Mouse (Mus musculus): Measurements from ENCODE around the gene Olfr1185-ps1.
"Not testable (repeated sequence)": the region's sequence is repeated elsewhere in the genome, so short reads cannot be mapped to it uniquely, and the experiment has no call there.

Gene Olfr1185-ps1

GRCm38 (mm10) chr2:88493020-88493419 is at the start of gene Olfr1185-ps1:
Gene Olfr1185-ps1 (plus strand): TSS chr2:88493320.
- DNase-seq (ENCODE audit: low spot score in 2 of 2), result no peak

DNA sequence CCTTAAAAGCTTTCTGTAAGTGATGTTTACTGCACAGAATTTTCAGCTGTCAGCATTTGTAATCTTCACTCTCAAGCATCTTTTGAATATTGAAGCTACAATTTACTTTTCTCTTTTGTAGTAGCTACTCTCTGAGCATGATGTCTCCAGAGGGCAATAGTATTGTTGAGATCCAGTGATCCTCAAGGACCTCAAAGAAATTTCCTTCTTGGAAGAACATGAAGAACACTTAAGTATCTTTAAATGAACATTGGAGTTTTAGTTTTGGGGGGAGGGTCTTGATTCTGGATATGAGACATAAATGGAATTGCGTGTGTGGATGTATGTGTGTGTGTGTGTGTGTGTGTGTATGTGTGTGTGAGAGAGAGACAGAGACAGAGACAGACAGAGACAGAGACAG is 44.1 kb upstream of the Olfr1185-ps1 start, which contains the start of gene Gm13757:
Gene Gm13757 (minus strand): TSS at position 101 of the 400 bp plus-strand sequence.
- no peak for DNase-seq (ENCODE audit: low spot score in 2 of 2)

DNA sequence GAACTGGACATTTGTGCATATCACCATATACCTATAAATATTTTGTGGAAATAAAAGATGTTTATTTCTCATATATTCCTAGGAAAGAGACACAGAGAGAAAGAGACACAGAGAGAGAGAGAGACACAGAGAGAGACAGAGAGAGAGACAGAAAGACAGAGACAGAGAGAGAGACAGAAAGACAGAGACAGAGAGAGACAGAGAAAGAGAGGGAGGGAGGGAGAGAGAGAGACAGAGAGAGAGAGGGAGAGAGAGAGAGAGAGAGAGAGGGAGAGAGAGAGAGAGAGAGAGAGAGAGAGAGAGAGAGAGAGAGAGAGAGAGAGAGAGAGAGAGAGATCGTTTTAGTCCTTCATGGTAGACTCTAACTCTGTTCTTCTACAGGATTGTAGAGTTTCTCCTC is 38.6 kb upstream of the Olfr1185-ps1 start, which contains the start of gene Olfr1183:
Gene Olfr1183 (plus strand): TSS at position 301 of the 400 bp plus-strand sequence.
- DNase-seq (ENCODE audit: low spot score in 2 of 2), result not testable (repeated sequence)

DNA sequence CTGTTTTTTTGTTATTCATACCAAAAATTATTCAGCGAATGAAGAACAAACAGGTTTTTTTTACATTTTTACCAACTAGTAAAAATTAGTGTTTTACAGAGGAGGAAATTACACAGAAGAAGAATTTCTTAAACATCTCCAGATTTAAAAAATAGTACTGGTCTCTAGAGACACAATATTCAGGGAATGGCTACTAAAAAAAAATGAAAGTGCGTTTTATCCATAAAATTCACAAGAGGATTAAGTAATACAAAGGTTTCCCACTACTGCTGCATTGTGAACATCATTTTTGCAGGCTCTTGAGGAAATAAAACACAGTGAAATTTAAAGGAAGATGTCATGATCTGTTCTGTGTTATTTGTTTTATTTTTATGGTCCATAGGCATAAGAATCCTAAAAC is 9.8 kb upstream of the Olfr1185-ps1 start, which contains the start of gene Olfr1184:
Gene Olfr1184 (plus strand): TSS at position 301 of the 400 bp plus-strand sequence.
- DNase-seq (ENCODE audit: low spot score in 2 of 2), result no peak

DNA sequence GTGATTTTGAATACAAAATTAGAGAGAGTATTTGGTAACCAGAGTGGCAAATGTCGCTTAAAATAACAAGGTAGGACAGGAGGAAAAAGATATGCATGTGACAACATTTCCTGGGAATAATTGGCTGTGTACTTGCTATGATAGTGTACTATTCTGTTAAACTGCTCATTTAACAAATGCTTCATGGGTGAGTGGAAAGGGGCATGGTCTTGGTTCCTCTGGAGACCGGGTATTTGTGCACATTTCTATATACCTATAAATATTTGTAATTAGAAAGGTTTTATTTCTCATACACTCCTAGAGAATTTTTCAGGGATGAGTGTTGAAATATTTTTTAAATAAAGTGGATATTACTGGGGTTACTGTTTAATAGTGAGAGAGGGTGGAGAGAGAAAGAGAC is 25.1 kb downstream of the Olfr1185-ps1 start, which contains the start of gene Olfr1186:
Gene Olfr1186 (plus strand): TSS at position 301 of the 400 bp plus-strand sequence.
- no peak for DNase-seq (ENCODE audit: low spot score in 2 of 2)

- no peak for DNase-seq (ENCODE audit: low spot score in 2 of 2)
These were observed 32.6 kb downstream of the Olfr1185-ps1 start for GRCm38 (mm10) chr2:88525720-88526119.

Data from frontal cortex, postnatal 10 days (tissue).